Mouse (Mus musculus) layer of hippocampus, adult 2 months (tissue): Measurements from ENCODE around the gene Rpa1. TPM values are rescaled to one million over a fixed set of nuclear protein-coding genes. Genes with fewer than 3 reads are reported as not detected.

Experiments
- DNase-seq, 2 experiments: peaks; one replicate each; pipeline ENCODE4 v3.0.0; 2022; ENCODE audit warnings: low spot score in 2 of 2
- H3K27ac ChIP-seq: fragments of 200-600 bp; 2 replicates; pipeline ENCODE4 v1.8.1; 2022
- H3K4me3 ChIP-seq: fragments of 200-600 bp; 2 replicates; pipeline ENCODE4 v1.8.1; 2022; ENCODE audit warnings: mild to moderate bottlenecking
- CTCF ChIP-seq: fragments of 200-600 bp; conservative IDR thresholded peaks from 2 replicates; pipeline ENCODE4 v1.8.1; 2022; ENCODE audit warnings: antibody characterized with exemption, mild to moderate bottlenecking, moderate library complexity
- total RNA-seq, 2 experiments: library from RNA; stranded (reverse); gene quantifications; 2 replicates each; pipeline ENCODE4 v1.2.3; 2021

Rpa1 gene
- total RNA-seq, 2 experiments from 2014 or later, result 64.1 to 67.0 TPM

GRCm38 (mm10) chr11:75344163-75344562 lies 4.0 kb downstream of the Rpa1 start:
- H3K27ac ChIP-seq, result no peak overlapping the region
- H3K4me3 ChIP-seq, result no peak overlapping the region
- no peak for TF ChIP-seq CTCF
- no peak for DNase-seq

- peak in 1 of 2 experiments; percentile 4 for DNase-seq
- no peak overlapping the region for H3K4me3 ChIP-seq
- TF ChIP-seq CTCF, result no peak
- no peak overlapping the region for H3K27ac ChIP-seq
Observed at GRCm38 (mm10) chr11:75343096-75343495, 5.0 kb downstream of the Rpa1 start.

- no peak for TF ChIP-seq CTCF
- Histone ChIP-seq H3K4me3 (peak overlapping the region; percentile 31), H3K27ac (peak overlapping the region; percentile 82)
- DNase-seq, result peak in 1 of 2 experiments; percentile 26
Observed at GRCm38 (mm10) chr11:75340698-75341345, 7.3 kb downstream of the Rpa1 start.

GRCm38 (mm10) chr11:75340076-75340475 lies 8.0 kb downstream of the Rpa1 start:
- Histone ChIP-seq H3K4me3 (peak overlapping the region; percentile 31; the same call in 1 of the 2 replicates), H3K27ac (peak overlapping the region; percentile 82)
- TF ChIP-seq CTCF, result no peak
- DNase-seq, result peak in 1 of 2 experiments; percentile 7

GRCm38 (mm10) chr11:75337246-75337645 lies 10.9 kb downstream of the Rpa1 start:
- Histone ChIP-seq H3K4me3 (no peak overlapping the region), H3K27ac (0 out of 2 replicates have a peak overlapping the region, but pooled peaks have one; percentile 40)
- no peak for DNase-seq
- no peak for TF ChIP-seq CTCF

- Histone ChIP-seq H3K27ac (peak overlapping the region; percentile 40), H3K4me3 (no peak overlapping the region)
- no peak for TF ChIP-seq CTCF
- DNase-seq, result peak in 1 of 2 experiments; percentile 11
Observed at GRCm38 (mm10) chr11:75336676-75337075, 11.4 kb downstream of the Rpa1 start.

GRCm38 (mm10) chr11:75325969-75326311 lies 22.2 kb downstream of the Rpa1 start:
- no peak overlapping the region for H3K4me3 ChIP-seq
- peak overlapping the region; percentile 61 for H3K27ac ChIP-seq
- TF ChIP-seq CTCF, result no peak
- no peak for DNase-seq

- H3K27ac ChIP-seq, result peak overlapping the region; percentile 61
- no peak for DNase-seq
Observed at GRCm38 (mm10) chr11:75325116-75325968, 22.8 kb downstream of the Rpa1 start.

GRCm38 (mm10) chr11:75324433-75324832 lies 23.7 kb downstream of the Rpa1 start:
- H3K27ac ChIP-seq, result peak overlapping the region; percentile 61; the same call in 1 of the 2 replicates
- no peak overlapping the region for H3K4me3 ChIP-seq
- TF ChIP-seq CTCF, result no peak
- no peak for DNase-seq

More at GRCm38 (mm10) chr11:75325116-75325968, 22.8 kb downstream of the Rpa1 start:
- H3K4me3 ChIP-seq, result no peak overlapping the region
- TF ChIP-seq CTCF, result no peak

GRCm38 (mm10) chr11:75323326-75323737 lies 24.8 kb downstream of the Rpa1 start:
- Histone ChIP-seq H3K27ac (peak overlapping the region; percentile 78), H3K4me3 (no peak overlapping the region)
- DNase-seq, result no peak
- TF ChIP-seq CTCF, result peak; percentile 74

- H3K27ac ChIP-seq, result peak overlapping the region; percentile 83
- TF ChIP-seq CTCF, result no peak
Observed at GRCm38 (mm10) chr11:75319246-75319645, 28.9 kb downstream of the Rpa1 start.

GRCm38 (mm10) chr11:75318351-75319221 lies 29.5 kb downstream of the Rpa1 start:
- peak in 1 of 2 experiments; percentile 38 for DNase-seq
- Histone ChIP-seq H3K4me3 (peak overlapping the region; percentile 4; the same call in 1 of the 2 replicates), H3K27ac (peak overlapping the region; percentile 83)
- TF ChIP-seq CTCF, result no peak

More at GRCm38 (mm10) chr11:75319246-75319645, 28.9 kb downstream of the Rpa1 start:
- H3K4me3 ChIP-seq, result no peak overlapping the region; the same call in 1 of the 2 replicates
- no peak for DNase-seq
